Mouse (Mus musculus) midbrain, embryonic 16.5 days (tissue): Measurements from ENCODE around the gene H2-Ob. TPM values are rescaled to one million over a fixed set of nuclear protein-coding genes. Genes with fewer than 3 reads are reported as not detected.

Experiments
- ATAC-seq: fragments of 200-750 bp; cut with Nextera tagmentation; 2 replicates; pipeline ENCODE4 v1.8.0; 2017; ENCODE audit warnings: moderate TSS enrichment
- H3K27ac ChIP-seq: fragments of 300-500 bp; sonication (generic); 2 replicates; pipeline ENCODE4 v1.5.1; 2014; ENCODE audit warnings: mild to moderate bottlenecking, low read length, mixed read lengths
- H3K27me3 ChIP-seq: fragments of 300-500 bp; sonication (generic); 2 replicates; pipeline ENCODE4 v1.6.1; 2014; ENCODE audit warnings: low read depth, low read length, mixed read lengths; ENCODE audit not compliant: control insufficient read depth, insufficient read depth
- H3K36me3 ChIP-seq: fragments of 300-500 bp; sonication (generic); 2 replicates; pipeline ENCODE4 v1.6.1; 2014; ENCODE audit warnings: mild to moderate bottlenecking, low read length, moderate library complexity, mixed read lengths; ENCODE audit not compliant: control insufficient read depth, insufficient read depth
- H3K4me1 ChIP-seq: fragments of 300-500 bp; sonication (generic); 2 replicates; pipeline ENCODE4 v1.6.1; 2014; ENCODE audit warnings: mild to moderate bottlenecking, low read length, mixed read lengths; ENCODE audit not compliant: control insufficient read depth, insufficient read depth
- H3K4me2 ChIP-seq: fragments of 300-500 bp; sonication (generic); 2 replicates; pipeline ENCODE4 v1.6.1; 2014; ENCODE audit warnings: mild to moderate bottlenecking, low read length, mixed read lengths
- H3K4me3 ChIP-seq: fragments of 300-500 bp; sonication (generic); 2 replicates; pipeline ENCODE4 v1.5.1; 2014; ENCODE audit warnings: low read depth, mild to moderate bottlenecking, low read length, moderate library complexity, mixed read lengths
- H3K9ac ChIP-seq: fragments of 300-500 bp; sonication (generic); 2 replicates; pipeline ENCODE4 v1.6.1; 2014; ENCODE audit warnings: low read depth, low read length, mixed read lengths
- H3K9me3 ChIP-seq: fragments of 300-500 bp; sonication (generic); replicated peaks from 2 replicates; pipeline ENCODE4 v1.6.1; 2014; ENCODE audit warnings: mild to moderate bottlenecking, low read length, mixed read lengths; ENCODE audit not compliant: control insufficient read depth, poor library complexity, severe bottlenecking
- WGBS: fragments of 180-500 bp; shearing (Covaris S2); extraction: QIAGEN DNeasy Blood & Tissue Kit; methylation state at CpG from one replicate; pipeline ENCODE4 v1.1.7; 2014; 5-methylcytosine and 5-hydroxymethylcytosine counted together
- polyA plus RNA-seq: library from polyadenylated mRNA; unstranded; fragments of >200 nt; fragmentation: Nextera tagmentation; extraction: Ambion mirVana; gene quantifications from 2 replicates; pipeline ENCODE4 v1.2.1, GENCODE M21; 2015

The H2-Ob gene
- polyA plus RNA-seq, 1 experiment from 2014 or later = 0.40 TPM

- H3K9ac ChIP-seq = no peak overlapping the region
- WGBS = 4% methylated on average over 11 of the region's 11 CpGs
Measured at GRCm38 (mm10) chr17:34198521-34198912, 40.2 kb upstream of the H2-Ob start.

GRCm38 (mm10) chr17:34199050-34199619 lies 39.6 kb upstream of the H2-Ob start:
- Histone ChIP-seq H3K4me1 (peaks cover 3% of the 10 kb centered on the region), H3K27me3 (peaks cover 43% of the 10 kb centered on the region), H3K9me3 (no peaks in the 10 kb centered on the region), H3K36me3 (no peaks in the 10 kb centered on the region), H3K27ac (no peak overlapping the region), H3K4me2 (no peak overlapping the region), H3K4me3 (no peak overlapping the region), H3K9ac (no peak overlapping the region)
- WGBS = 62% methylated on average over 12 of the region's 12 CpGs
- no peak for ATAC-seq

More at GRCm38 (mm10) chr17:34198521-34198912, 40.2 kb upstream of the H2-Ob start:
- peaks cover 49% of the 10 kb centered on the region for H3K27me3 ChIP-seq
- peak overlapping the region; percentile 43 for H3K4me3 ChIP-seq
- no peak overlapping the region for H3K27ac ChIP-seq
- no peak for ATAC-seq
- peak overlapping the region; percentile 71 for H3K4me2 ChIP-seq
- H3K9me3 ChIP-seq = no peaks in the 10 kb centered on the region
- H3K36me3 ChIP-seq = no peaks in the 10 kb centered on the region
- H3K4me1 ChIP-seq = peaks cover 3% of the 10 kb centered on the region; the same call in 1 of the 2 replicates

GRCm38 (mm10) chr17:34200047-34200446 lies 38.7 kb upstream of the H2-Ob start:
- no peaks in the 10 kb centered on the region for H3K9me3 ChIP-seq
- peaks cover 7% of the 10 kb centered on the region for H3K4me1 ChIP-seq
- no peak for ATAC-seq
- H3K4me2 ChIP-seq = no peak overlapping the region
- no peak overlapping the region for H3K9ac ChIP-seq
- peaks cover 41% of the 10 kb centered on the region for H3K27me3 ChIP-seq
- WGBS = 86% methylated on average over 10 of the region's 10 CpGs
- H3K4me3 ChIP-seq = no peak overlapping the region
- no peak overlapping the region for H3K27ac ChIP-seq
- H3K36me3 ChIP-seq = no peaks in the 10 kb centered on the region

GRCm38 (mm10) chr17:34200772-34201505 lies 37.8 kb upstream of the H2-Ob start:
- 90% methylated on average over 16 of the region's 16 CpGs for WGBS
- Histone ChIP-seq H3K4me1 (peaks cover 7% of the 10 kb centered on the region), H3K36me3 (no peaks in the 10 kb centered on the region), H3K4me2 (no peak overlapping the region), H3K27me3 (peaks cover 43% of the 10 kb centered on the region), H3K4me3 (no peak overlapping the region), H3K9me3 (no peaks in the 10 kb centered on the region), H3K27ac (no peak overlapping the region), H3K9ac (no peak overlapping the region)
- ATAC-seq = no peak

- Histone ChIP-seq H3K4me2 (no peak overlapping the region), H3K9ac (no peak overlapping the region), H3K27ac (no peak overlapping the region), H3K27me3 (peaks cover 39% of the 10 kb centered on the region), H3K4me3 (no peak overlapping the region), H3K36me3 (no peaks in the 10 kb centered on the region), H3K9me3 (no peaks in the 10 kb centered on the region), H3K4me1 (peaks cover 7% of the 10 kb centered on the region)
- WGBS = 72% methylated on average over 7 of the region's 7 CpGs
- ATAC-seq = no peak
Measured at GRCm38 (mm10) chr17:34201506-34202055, 37.1 kb upstream of the H2-Ob start.

- Histone ChIP-seq H3K9ac (no peak overlapping the region), H3K27me3 (peaks cover 32% of the 10 kb centered on the region), H3K4me2 (no peak overlapping the region), H3K9me3 (no peaks in the 10 kb centered on the region), H3K4me1 (peaks cover 5% of the 10 kb centered on the region), H3K36me3 (no peaks in the 10 kb centered on the region), H3K27ac (no peak overlapping the region), H3K4me3 (no peak overlapping the region)
- ATAC-seq = peak; percentile 26; the same call in 1 of the 2 replicates
- WGBS = 81% methylated on average over 4 of the region's 4 CpGs
Measured at GRCm38 (mm10) chr17:34202760-34203442, 35.8 kb upstream of the H2-Ob start.

- peaks cover 4% of the 10 kb centered on the region for H3K4me1 ChIP-seq
- peak within 1 kb of the TSS; percentile 59 for H3K9ac ChIP-seq
- no peaks in the 10 kb centered on the region for H3K36me3 ChIP-seq
- no peak for ATAC-seq
- peak within 1 kb of the TSS; percentile 47 for H3K4me3 ChIP-seq
- H3K27me3 ChIP-seq = peaks cover 28% of the 10 kb centered on the region
- 62% methylated on average over 5 of the region's 5 CpGs for WGBS
- H3K27ac ChIP-seq = no peak within 1 kb of the TSS
- H3K9me3 ChIP-seq = no peaks in the 10 kb centered on the region
- peak within 1 kb of the TSS; percentile 72 for H3K4me2 ChIP-seq
Measured at GRCm38 (mm10) chr17:34203444-34203843, 35.3 kb upstream of the H2-Ob start, which contains the start of gene Tap2. Tap2 (plus strand) TSS chr17:34203527.

- Histone ChIP-seq H3K9ac (peak overlapping the region; percentile 59), H3K4me2 (peak overlapping the region; percentile 72), H3K27me3 (peaks cover 22% of the 10 kb centered on the region), H3K4me1 (peaks cover 4% of the 10 kb centered on the region), H3K27ac (no peak overlapping the region), H3K9me3 (no peaks in the 10 kb centered on the region), H3K36me3 (no peaks in the 10 kb centered on the region), H3K4me3 (peak overlapping the region; percentile 47)
- WGBS = under 1% methylated on average over 44 of the region's 44 CpGs
- no peak for ATAC-seq
Measured at GRCm38 (mm10) chr17:34204303-34205010, 34.2 kb upstream of the H2-Ob start.
